Mouse (Mus musculus): ENCODE measurements around the gene Psmb2.

Psmb2 gene

DNA sequence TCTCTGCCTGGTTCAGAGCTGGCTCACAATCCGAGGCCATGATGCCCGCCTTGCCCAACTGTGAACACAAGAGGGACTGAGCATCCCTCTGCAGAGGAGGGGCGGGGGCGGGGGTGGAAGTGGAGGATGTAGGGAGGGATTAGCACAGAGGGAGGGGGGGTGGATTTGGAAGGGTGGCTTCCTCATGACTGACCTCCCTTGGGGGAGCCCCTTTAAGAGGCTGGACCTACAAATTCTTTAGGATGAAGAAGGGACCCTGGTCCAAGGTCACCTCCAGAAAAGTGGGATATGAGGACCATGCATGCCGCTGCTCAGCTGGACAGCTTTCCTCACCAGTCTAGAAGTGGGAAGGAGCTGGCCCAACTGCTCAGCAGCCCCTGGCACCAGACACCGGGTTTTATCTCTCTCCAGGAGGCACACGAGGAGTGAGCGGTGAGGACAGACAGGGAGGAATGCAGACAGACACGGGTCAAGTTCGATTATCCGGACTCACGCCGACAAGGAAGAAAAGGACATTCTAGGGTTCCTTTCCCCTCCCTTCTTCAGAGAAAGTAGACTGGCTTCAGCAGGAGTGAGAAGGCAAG lies 74.7 kb downstream of the Psmb2 start:
- no peak for DNase-seq (ENCODE audit: low read depth, low spot score)

DNA sequence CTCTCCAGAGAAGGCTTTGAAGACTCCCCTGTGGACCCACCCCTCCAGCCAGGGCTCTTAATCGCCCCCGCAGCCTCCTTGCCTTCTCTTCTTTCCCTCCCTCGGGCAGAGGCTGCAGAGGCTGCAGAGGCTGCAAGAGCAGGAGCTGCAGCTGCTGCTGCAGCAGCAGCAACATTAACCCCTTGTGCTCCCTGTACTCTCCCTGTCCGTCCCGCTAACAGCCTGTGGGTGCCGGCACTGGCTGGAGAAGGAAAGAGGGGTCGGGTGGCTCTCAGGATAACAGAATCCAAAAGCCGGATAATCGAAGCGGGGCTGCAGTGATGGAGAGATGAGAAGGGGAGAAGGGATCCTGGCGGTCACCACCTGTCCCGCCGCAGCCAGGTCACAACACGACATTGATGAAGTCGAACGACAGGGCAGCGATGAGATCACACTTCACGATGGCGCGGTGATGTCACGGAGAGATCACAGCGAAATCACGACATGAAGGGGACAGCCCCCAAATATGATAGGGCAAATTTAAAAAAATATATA lies 75.2 kb downstream of the Psmb2 start:
- peak; percentile 24 for DNase-seq (ENCODE audit: low read depth, low spot score)

DNA sequence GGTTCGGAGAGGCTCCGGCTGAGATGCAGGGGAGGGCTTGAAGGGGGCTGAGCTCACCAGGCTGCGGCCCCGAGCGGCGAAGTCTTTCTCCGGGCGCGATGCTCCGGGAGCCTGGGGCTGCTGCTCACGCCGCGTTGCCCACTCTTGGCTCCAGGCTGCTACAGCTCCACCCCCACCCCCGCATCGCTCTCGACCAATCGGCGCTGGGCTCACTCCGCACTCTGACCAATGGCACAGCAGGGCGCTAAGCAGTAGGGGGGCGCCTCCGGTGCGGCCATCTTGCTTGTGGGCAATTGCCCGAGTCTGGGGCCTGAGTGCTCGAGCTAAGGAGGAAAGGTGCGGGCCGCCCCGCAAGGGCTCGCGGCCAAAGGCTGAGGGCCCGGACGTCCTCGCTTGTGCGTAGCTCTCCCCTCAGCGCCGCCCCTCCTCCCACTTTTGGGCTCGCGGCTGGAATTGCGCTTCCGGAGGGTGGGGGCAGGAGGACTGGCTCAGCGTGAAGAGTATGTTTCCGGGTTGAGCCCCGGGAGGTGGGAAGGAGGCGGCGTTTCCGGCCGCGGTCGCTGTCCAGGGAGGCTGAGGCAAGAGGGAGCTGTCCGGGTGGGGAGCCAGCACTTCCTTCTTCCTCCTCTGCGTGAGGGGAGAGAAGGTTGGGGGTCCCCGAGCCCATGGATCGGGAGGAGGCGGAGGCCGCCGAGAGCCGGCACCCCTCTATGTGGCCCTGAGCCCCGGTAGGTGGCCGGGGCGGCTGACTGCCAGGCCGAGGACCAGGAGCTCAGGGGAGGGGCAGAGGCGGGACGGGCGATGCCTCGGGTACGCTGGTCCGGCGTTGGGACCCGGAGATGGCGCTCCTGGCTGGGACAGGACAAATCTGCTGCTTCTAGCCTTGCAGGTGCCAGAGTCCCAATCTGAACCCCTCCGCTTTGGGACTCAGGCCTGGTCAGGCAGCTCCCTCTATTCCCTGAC lies 76.1 kb downstream of the Psmb2 start, which contains the start of the genes Ncdn and AU040320:
TSS of gene Ncdn (minus strand) at position 171 of the 963 bp plus-strand sequence.
TSS of gene AU040320 (plus strand) at position 277 of the 963 bp plus-strand sequence.
- peak; percentile 88 for DNase-seq (ENCODE audit: low read depth, low spot score)

DNA sequence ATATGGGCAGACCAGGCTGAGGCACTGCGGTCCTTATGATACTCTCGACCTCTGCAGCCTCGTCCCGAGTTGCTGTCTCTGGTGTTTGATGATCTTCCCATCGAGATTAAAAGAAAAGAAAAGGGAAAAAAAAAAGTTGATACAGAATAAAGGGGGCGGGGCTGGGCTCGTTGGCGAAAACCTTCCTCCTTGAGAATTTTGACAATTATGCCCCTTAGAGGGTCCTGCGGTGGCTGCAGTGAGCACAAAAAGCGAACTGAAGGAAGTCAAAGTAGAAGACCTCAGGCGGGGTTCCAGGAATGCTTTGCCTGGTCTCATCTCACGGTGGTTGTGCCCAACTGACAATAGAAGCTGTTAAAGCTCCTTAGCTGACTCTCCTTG lies 76.8 kb downstream of the Psmb2 start:
- DNase-seq (ENCODE audit: low read depth, low spot score) = no peak

DNA sequence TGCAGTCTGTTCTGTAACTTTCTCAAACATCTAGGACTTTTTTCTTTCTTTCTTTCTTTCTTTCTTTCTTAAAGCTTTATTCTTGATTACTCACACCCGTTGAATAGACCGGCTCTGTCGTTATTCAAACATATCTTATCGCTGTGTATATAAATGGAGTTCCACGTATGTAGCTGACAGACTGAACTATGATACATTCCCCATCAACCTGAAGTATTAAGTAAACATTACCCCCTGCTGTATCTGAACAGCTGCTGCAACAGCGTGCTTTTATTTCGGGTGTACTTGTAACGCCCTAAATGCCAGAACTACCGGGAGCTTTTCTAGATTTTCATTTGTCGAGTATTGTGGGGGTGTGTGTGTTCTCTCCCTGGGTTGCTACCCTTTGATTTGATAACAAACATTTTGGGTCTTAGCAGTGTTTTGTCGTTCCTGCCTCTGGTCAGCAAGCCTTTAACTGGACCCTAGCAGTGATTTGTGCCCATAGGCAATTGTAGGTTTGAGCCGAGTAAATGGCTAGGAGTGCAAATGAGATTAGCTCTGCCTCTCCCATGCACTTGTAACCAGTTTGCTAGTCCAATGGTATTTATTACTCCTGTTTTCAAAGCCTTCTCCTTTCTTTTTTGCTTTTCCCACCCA lies 77.4 kb downstream of the Psmb2 start:
- no peak for DNase-seq (ENCODE audit: low read depth, low spot score)

DNA sequence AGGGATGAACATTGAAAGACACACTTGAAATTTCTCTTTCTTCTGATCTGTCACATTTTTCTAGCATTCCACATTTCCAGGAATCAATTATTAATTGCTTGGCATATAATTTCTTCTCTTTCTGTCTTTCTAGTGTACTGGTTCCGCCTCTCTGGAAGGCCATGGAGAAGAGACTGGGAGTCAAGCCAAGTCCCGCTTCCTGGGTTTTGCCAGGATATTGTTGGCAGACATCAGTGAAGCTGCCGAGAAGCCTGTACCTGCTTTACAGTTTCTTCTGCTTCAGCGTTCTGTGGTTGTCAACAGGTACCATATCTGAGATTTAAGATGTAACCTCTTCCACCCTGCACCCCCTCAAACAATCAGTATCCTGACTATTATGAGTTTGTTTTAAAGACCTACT lies 79.3 kb downstream of the Psmb2 start:
- no peak for DNase-seq (ENCODE audit: low read depth, low spot score)

DNA sequence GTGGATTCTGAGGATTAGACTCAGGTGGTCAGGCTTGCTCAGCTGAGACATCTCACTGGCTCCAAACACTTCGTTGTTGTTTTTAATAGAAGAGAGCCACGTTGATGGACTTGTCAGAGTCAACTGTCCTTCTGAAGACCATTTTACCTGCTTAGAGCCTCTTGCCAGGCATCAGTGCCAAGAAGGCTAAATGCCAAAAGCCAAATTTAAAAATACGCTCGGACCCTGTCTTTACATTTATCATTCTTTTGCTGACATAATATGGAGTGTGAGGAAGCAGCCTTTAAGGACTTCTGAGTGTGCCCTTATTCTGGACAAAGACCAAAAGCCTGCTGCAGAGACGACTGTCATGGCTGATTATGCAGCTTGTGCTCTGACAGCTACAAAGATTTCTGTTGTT lies 80.9 kb downstream of the Psmb2 start:
- DNase-seq (ENCODE audit: low read depth, low spot score) = no peak

All from c-Kit-negative CD71-positive TER-119-positive erythroid progenitor cells, embryonic 14.5 days (primary cell).